Mouse (Mus musculus) testis, adult 2 months (tissue): ENCODE data around the gene Xpo6. TPM values are rescaled to one million over a fixed set of nuclear protein-coding genes. Genes with fewer than 3 reads are reported as not detected.

Source experiments
- H3K27ac ChIP-seq: fragments of 200-500 bp; 2 replicates; pipeline ENCODE4 v1.5.1; 2012; ENCODE audit warnings: low read depth, low read length; ENCODE audit not compliant: control insufficient read depth, insufficient read depth
- H3K27me3 ChIP-seq: fragments of 200-500 bp; 2 replicates; pipeline ENCODE4 v1.6.1; 2012; ENCODE audit warnings: mild to moderate bottlenecking, low read length, moderate library complexity; ENCODE audit not compliant: control insufficient read depth, insufficient read depth
- H3K36me3 ChIP-seq: fragments of 200-500 bp; 2 replicates; pipeline ENCODE4 v1.6.1; 2012; ENCODE audit warnings: mild to moderate bottlenecking, low read length; ENCODE audit not compliant: control insufficient read depth, insufficient read depth
- H3K4me1 ChIP-seq: fragments of 200-500 bp; 2 replicates; pipeline ENCODE4 v1.6.1; 2012; ENCODE audit warnings: low read length; ENCODE audit not compliant: control insufficient read depth, insufficient read depth
- H3K4me3 ChIP-seq: fragments of 200-500 bp; 2 replicates; pipeline ENCODE4 v1.5.1; 2012; ENCODE audit warnings: low read depth, mild to moderate bottlenecking, low read length, moderate library complexity, mixed read lengths; ENCODE audit not compliant: control insufficient read depth
- CTCF ChIP-seq: fragments of 200-500 bp; IDR thresholded peaks from 2 replicates; pipeline ENCODE4 v1.5.1; 2012; ENCODE audit warnings: low read depth, mild to moderate bottlenecking, inconsistent platforms, low read length, moderate library complexity; ENCODE audit not compliant: control insufficient read depth, insufficient read depth, insufficient replicate concordance
- POLR2A ChIP-seq: fragments of 200-500 bp; IDR thresholded peaks from 2 replicates; pipeline ENCODE4 v1.6.1; 2012; ENCODE audit warnings: low read depth, mild to moderate bottlenecking, inconsistent platforms, low read length, moderate library complexity; ENCODE audit not compliant: control insufficient read depth
- polyA plus RNA-seq: library from polyadenylated mRNA; depleted of rRNA; stranded (reverse); fragments of >200 nt; gene quantifications from 2 replicates; pipeline ENCODE4 v1.2.3, GENCODE M21; 2012

Xpo6 gene
- polyA plus RNA-seq, 1 experiment: 695 TPM

DNA sequence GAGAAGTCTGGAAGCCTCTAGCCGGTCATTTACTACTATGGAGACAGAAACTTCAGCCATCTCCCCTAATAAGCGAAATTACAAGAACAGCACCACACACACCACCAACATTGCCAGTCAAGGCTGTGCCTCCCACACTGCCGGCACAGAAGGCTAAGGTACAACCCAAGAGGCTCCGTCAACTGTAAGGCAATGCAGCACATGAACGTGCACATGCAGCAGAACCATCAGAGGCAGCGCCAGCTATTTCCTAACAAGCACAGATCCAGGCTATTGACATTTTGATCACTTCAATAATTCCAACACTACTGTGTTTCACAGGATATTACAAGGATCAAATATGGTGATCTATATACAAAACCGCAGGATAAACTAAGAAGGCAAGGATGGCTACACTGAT lies 24.8 kb downstream of the Xpo6 start:
- TF ChIP-seq POLR2A (no peak), CTCF (no peak)
- 0 out of 2 replicates have a peak, but pooled peaks cover 2% of the 10 kb centered on the region for H3K4me1 ChIP-seq
- peaks cover under 1% of the 10 kb centered on the region; the same call in 1 of the 2 replicates for H3K36me3 ChIP-seq
- H3K27me3 ChIP-seq: no peaks in the 10 kb centered on the region
- H3K4me3 ChIP-seq: no peak overlapping the region
- H3K27ac ChIP-seq: no peak overlapping the region

GRCm38 (mm10) chr7:126174863-126175262 lies 25.4 kb downstream of the Xpo6 start:
- Histone ChIP-seq H3K4me3 (no peak overlapping the region), H3K36me3 (peaks cover 1% of the 10 kb centered on the region; the same call in 1 of the 2 replicates), H3K27ac (no peak overlapping the region), H3K4me1 (0 out of 2 replicates have a peak, but pooled peaks cover 2% of the 10 kb centered on the region), H3K27me3 (no peaks in the 10 kb centered on the region)
- TF ChIP-seq POLR2A: no peak
- no peak for TF ChIP-seq CTCF

GRCm38 (mm10) chr7:126172001-126172400 lies 28.3 kb downstream of the Xpo6 start:
- H3K36me3 ChIP-seq: peaks cover 1% of the 10 kb centered on the region; the same call in 1 of the 2 replicates
- H3K27ac ChIP-seq: no peak overlapping the region

GRCm38 (mm10) chr7:126168584-126168983 lies 31.7 kb downstream of the Xpo6 start:
- Histone ChIP-seq H3K27me3 (no peaks in the 10 kb centered on the region), H3K36me3 (peaks cover 1% of the 10 kb centered on the region; the same call in 1 of the 2 replicates), H3K27ac (no peak overlapping the region), H3K4me3 (no peak overlapping the region), H3K4me1 (no peaks in the 10 kb centered on the region)
- TF ChIP-seq POLR2A (no peak), CTCF (no peak)

More at GRCm38 (mm10) chr7:126172001-126172400, 28.3 kb downstream of the Xpo6 start:
- Histone ChIP-seq H3K4me1 (0 out of 2 replicates have a peak, but pooled peaks cover 2% of the 10 kb centered on the region), H3K27me3 (no peaks in the 10 kb centered on the region), H3K4me3 (no peak overlapping the region)
- TF ChIP-seq CTCF: no peak
- TF ChIP-seq POLR2A: no peak

DNA sequence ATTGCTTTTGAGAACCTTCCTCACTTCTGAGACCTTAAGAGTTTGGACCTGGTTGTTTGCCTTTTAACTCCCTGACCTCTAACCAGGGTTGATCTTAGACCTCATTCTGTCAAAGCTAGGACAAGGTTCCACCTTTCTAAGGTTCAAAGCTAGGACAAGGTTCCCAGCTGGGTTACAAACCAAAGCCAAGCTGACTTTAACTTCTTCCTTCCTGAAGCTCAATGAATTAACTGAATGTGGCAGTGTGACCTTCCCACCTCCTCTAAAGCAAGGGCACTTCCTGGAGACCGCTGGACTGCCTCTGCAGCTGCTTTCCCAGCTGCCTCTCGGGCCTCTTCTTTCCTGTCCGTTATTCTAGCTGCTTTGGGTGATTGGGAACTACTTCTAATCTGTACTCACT lies 32.9 kb downstream of the Xpo6 start:
- no peaks in the 10 kb centered on the region for H3K4me1 ChIP-seq
- H3K36me3 ChIP-seq: peaks cover 1% of the 10 kb centered on the region; the same call in 1 of the 2 replicates
- TF ChIP-seq POLR2A (no peak), CTCF (no peak)
- H3K27me3 ChIP-seq: no peaks in the 10 kb centered on the region
- H3K27ac ChIP-seq: no peak overlapping the region
- H3K4me3 ChIP-seq: no peak overlapping the region

GRCm38 (mm10) chr7:126166571-126166970 lies 33.7 kb downstream of the Xpo6 start:
- no peaks in the 10 kb centered on the region for H3K27me3 ChIP-seq
- no peak overlapping the region for H3K27ac ChIP-seq
- no peak overlapping the region for H3K4me3 ChIP-seq
- no peak for TF ChIP-seq CTCF
- no peak for TF ChIP-seq POLR2A
- no peaks in the 10 kb centered on the region for H3K4me1 ChIP-seq
- H3K36me3 ChIP-seq: peaks cover 1% of the 10 kb centered on the region; the same call in 1 of the 2 replicates

- H3K4me3 ChIP-seq: no peak overlapping the region
- H3K4me1 ChIP-seq: no peaks in the 10 kb centered on the region
- H3K27ac ChIP-seq: no peak overlapping the region
- TF ChIP-seq POLR2A (no peak), CTCF (no peak)
- no peaks in the 10 kb centered on the region for H3K27me3 ChIP-seq
- H3K36me3 ChIP-seq: peaks cover 3% of the 10 kb centered on the region
Measured at GRCm38 (mm10) chr7:126158238-126158637, 42.1 kb downstream of the Xpo6 start.
